Mouse (Mus musculus): ENCODE measurements around the gene Srsf7. TPM values are rescaled to one million over a fixed set of nuclear protein-coding genes. Genes with fewer than 3 reads are reported as not detected.
A peak's percentile ranks its signal among the peaks of the same experiment; 100 is the strongest.
"Not testable (repeated sequence)": the region's sequence is repeated elsewhere in the genome, so short reads cannot be mapped to it uniquely, and the experiment has no call there.

Gene Srsf7
- polyA plus RNA-seq, 1 experiment: 16.2 TPM

GRCm38 (mm10) chr17:80236805-80237204, 29.7 kb upstream of the Srsf7 start:
- Histone ChIP-seq H3K4me3 (ENCODE audit: low read depth, low read length) (no peak overlapping the region), H3K36me3 (ENCODE audit: control insufficient read depth, insufficient read depth, low read length) (peaks cover 22% of the 10 kb centered on the region), H3K4me1 (ENCODE audit: control insufficient read depth, insufficient read depth, insufficient read length, low read length) (peaks cover 8% of the 10 kb centered on the region; the same call in 1 of the 2 replicates), H3K27ac (ENCODE audit: insufficient read depth, low read depth, low read length) (no peak overlapping the region), H3K27me3 (ENCODE audit: control insufficient read depth, insufficient read depth, low read length) (no peaks in the 10 kb centered on the region)
- 93% methylated on average over 3 of the region's 3 CpGs for WGBS
- TF ChIP-seq CTCF (IDR thresholded peaks at IDR 0.05; ENCODE audit: extremely low read depth, insufficient read length, insufficient replicate concordance, low read depth, low read length) (no peak), POLR2A (IDR thresholded peaks at IDR 0.05; ENCODE audit: low read depth, low read length) (no peak)

DNA sequence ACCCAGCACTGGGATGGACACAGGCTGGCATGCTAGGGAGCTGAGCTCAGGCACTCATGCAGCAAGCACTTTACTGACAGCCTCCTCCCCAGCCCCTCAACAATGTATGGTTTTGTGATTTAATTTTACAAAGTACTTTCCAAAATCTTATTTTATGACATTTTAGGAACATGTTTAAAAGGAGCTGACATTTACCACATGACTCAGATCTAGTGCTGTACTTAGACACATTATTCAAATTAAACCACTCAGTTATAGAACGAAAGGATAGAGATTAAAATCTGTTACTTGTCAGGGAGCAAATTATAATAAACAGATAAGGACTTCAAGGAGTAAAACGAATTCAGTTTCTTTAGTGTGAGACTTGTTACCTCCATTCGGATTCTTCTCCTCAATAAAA, 28.4 kb upstream of the Srsf7 start:
- no peaks in the 10 kb centered on the region for H3K27me3 ChIP-seq (ENCODE audit: control insufficient read depth, insufficient read depth, low read length)
- no peak overlapping the region for H3K27ac ChIP-seq (ENCODE audit: insufficient read depth, low read depth, low read length)
- H3K4me3 ChIP-seq (ENCODE audit: low read depth, low read length): no peak overlapping the region
- WGBS: 79% methylated on average over 3 of the region's 3 CpGs
- TF ChIP-seq POLR2A (IDR thresholded peaks at IDR 0.05; ENCODE audit: low read depth, low read length): no peak
- TF ChIP-seq CTCF (IDR thresholded peaks at IDR 0.05; ENCODE audit: extremely low read depth, insufficient read length, insufficient replicate concordance, low read depth, low read length): no peak
- peaks cover 13% of the 10 kb centered on the region for H3K36me3 ChIP-seq (ENCODE audit: control insufficient read depth, insufficient read depth, low read length)
- peaks cover 16% of the 10 kb centered on the region for H3K4me1 ChIP-seq (ENCODE audit: control insufficient read depth, insufficient read depth, insufficient read length, low read length)

GRCm38 (mm10) chr17:80234376-80234775, 27.3 kb upstream of the Srsf7 start:
- no peak overlapping the region for H3K4me3 ChIP-seq (ENCODE audit: low read depth, low read length)
- WGBS: 57% methylated on average over 7 of the region's 7 CpGs

DNA sequence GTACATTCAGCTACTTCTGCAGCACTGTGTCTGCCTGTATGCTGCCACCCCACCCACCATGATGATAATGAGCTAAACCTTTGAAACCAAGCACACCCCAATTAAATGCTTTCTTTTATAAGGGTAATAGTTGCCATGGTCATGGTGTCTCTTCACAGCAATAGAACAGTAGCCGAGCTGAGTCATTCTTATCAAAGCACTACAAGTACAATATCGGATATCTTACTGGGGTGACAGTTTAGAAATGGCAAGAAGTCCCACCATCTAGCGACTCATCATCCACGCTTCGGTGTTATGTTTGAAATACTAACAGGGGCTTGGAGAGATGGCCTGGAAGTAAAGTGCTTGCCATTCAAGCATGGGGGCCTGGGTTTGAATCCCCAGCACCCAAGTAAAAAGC, 26.7 kb upstream of the Srsf7 start:
- WGBS: 65% methylated on average over 5 of the region's 5 CpGs
- H3K4me1 ChIP-seq (ENCODE audit: control insufficient read depth, insufficient read depth, insufficient read length, low read length): peaks cover 24% of the 10 kb centered on the region
- H3K4me3 ChIP-seq (ENCODE audit: low read depth, low read length): no peak overlapping the region
- peaks cover 7% of the 10 kb centered on the region for H3K36me3 ChIP-seq (ENCODE audit: control insufficient read depth, insufficient read depth, low read length)
- H3K27ac ChIP-seq (ENCODE audit: insufficient read depth, low read depth, low read length): peak overlapping the region; percentile 40; the same call in 1 of the 2 replicates
- no peaks in the 10 kb centered on the region for H3K27me3 ChIP-seq (ENCODE audit: control insufficient read depth, insufficient read depth, low read length)
- TF ChIP-seq POLR2A (IDR thresholded peaks at IDR 0.05; ENCODE audit: low read depth, low read length) (no peak), CTCF (IDR thresholded peaks at IDR 0.05; ENCODE audit: extremely low read depth, insufficient read length, insufficient replicate concordance, low read depth, low read length) (no peak)

More at GRCm38 (mm10) chr17:80234376-80234775, 27.3 kb upstream of the Srsf7 start:
- Histone ChIP-seq H3K4me1 (ENCODE audit: control insufficient read depth, insufficient read depth, insufficient read length, low read length) (peaks cover 22% of the 10 kb centered on the region), H3K27me3 (ENCODE audit: control insufficient read depth, insufficient read depth, low read length) (no peaks in the 10 kb centered on the region), H3K27ac (ENCODE audit: insufficient read depth, low read depth, low read length) (no peak overlapping the region), H3K36me3 (ENCODE audit: control insufficient read depth, insufficient read depth, low read length) (peaks cover 10% of the 10 kb centered on the region)
- TF ChIP-seq CTCF (IDR thresholded peaks at IDR 0.05; ENCODE audit: extremely low read depth, insufficient read length, insufficient replicate concordance, low read depth, low read length) (no peak), POLR2A (IDR thresholded peaks at IDR 0.05; ENCODE audit: low read depth, low read length) (no peak)

- peaks cover 2% of the 10 kb centered on the region for H3K36me3 ChIP-seq (ENCODE audit: control insufficient read depth, insufficient read depth, low read length)
- H3K27me3 ChIP-seq (ENCODE audit: control insufficient read depth, insufficient read depth, low read length): no peaks in the 10 kb centered on the region
- H3K27ac ChIP-seq (ENCODE audit: insufficient read depth, low read depth, low read length): no peak overlapping the region
- 36% methylated on average over 2 of the region's 2 CpGs for WGBS
- TF ChIP-seq CTCF (IDR thresholded peaks at IDR 0.05; ENCODE audit: extremely low read depth, insufficient read length, insufficient replicate concordance, low read depth, low read length) (no peak), POLR2A (IDR thresholded peaks at IDR 0.05; ENCODE audit: low read depth, low read length) (no peak)
- peaks cover 22% of the 10 kb centered on the region for H3K4me1 ChIP-seq (ENCODE audit: control insufficient read depth, insufficient read depth, insufficient read length, low read length)
- no peak overlapping the region for H3K4me3 ChIP-seq (ENCODE audit: low read depth, low read length)
Measured at GRCm38 (mm10) chr17:80229396-80229795, 22.3 kb upstream of the Srsf7 start.

DNA sequence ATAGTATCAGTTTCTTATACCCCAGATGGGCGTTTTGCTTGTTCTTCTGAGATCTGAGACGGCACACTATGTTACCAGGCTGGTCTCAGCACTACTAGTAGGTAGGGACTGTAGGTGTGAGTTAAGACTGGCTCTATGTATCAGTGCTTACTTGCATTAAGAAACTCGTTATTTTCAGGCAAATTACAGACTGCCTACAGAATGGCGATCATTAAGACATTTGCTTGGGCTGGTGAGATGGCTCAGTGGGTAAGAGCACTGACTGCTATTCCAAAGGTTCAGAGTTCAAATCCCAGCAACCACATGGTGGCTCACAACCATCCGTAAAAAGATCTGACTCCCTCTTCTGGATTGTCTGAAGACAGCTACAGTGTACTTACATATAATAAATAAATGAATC, 18.0 kb upstream of the Srsf7 start:
- not testable (repeated sequence) for H3K36me3 ChIP-seq (ENCODE audit: control insufficient read depth, insufficient read depth, low read length); H3K27ac ChIP-seq (ENCODE audit: insufficient read depth, low read depth, low read length); H3K27me3 ChIP-seq (ENCODE audit: control insufficient read depth, insufficient read depth, low read length); H3K4me1 ChIP-seq (ENCODE audit: control insufficient read depth, insufficient read depth, insufficient read length, low read length); H3K4me3 ChIP-seq (ENCODE audit: low read depth, low read length)
- 21% methylated on average over 5 of the region's 5 CpGs for WGBS

DNA sequence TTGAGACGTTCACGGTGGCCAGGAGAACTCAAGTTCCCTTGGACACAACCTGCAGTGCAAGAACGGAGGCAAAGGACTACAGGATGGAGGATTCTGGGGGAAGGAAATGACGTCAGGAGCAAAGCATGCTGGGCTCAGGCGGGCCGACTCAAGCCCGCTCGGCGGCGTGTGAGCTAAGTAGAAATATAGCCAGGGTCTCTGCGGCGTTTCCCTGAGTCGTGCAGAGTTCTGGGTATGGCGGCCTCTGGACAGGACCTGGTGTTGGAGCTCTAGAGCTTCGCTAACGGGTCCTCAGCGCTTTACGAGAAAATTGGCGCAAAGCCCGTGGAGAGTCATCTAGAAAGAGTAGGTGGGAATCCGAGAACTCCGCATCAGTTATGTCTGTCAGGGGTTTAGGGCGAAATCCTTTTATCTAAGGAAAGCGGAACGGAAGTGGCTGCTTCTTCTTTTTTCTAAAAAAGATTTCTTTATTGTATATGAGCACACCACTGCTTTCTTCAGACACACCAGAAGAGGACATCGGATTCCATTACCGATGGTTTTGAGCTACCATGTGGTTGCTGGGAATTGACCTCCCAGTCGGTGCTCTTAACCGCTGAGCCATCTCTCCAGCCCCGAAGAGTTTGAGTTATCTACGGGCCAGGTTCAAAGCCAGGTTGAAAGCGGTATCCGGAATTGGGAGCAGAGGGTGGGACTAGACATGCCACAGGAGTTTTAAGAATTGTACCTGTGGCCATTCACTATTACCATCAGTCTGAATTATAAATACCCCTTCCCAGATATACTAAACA, 17.4 kb upstream of the Srsf7 start, which contains the start of gene Gemin6:
Gemin6 (plus strand) TSS at position 116 of the 791 bp plus-strand sequence.
- H3K36me3 ChIP-seq (ENCODE audit: control insufficient read depth, insufficient read depth, low read length): peaks cover 2% of the 10 kb centered on the region
- peak within 1 kb of the TSS; percentile 94 for H3K4me3 ChIP-seq (ENCODE audit: low read depth, low read length)
- peaks cover 6% of the 10 kb centered on the region for H3K4me1 ChIP-seq (ENCODE audit: control insufficient read depth, insufficient read depth, insufficient read length, low read length)
- peak within 1 kb of the TSS; percentile 80 for H3K27ac ChIP-seq (ENCODE audit: insufficient read depth, low read depth, low read length)
- TF ChIP-seq POLR2A (IDR thresholded peaks at IDR 0.05; ENCODE audit: low read depth, low read length) (peak; percentile 56), CTCF (IDR thresholded peaks at IDR 0.05; ENCODE audit: extremely low read depth, insufficient read length, insufficient replicate concordance, low read depth, low read length) (no peak)
- H3K27me3 ChIP-seq (ENCODE audit: control insufficient read depth, insufficient read depth, low read length): no peaks in the 10 kb centered on the region
- WGBS: under 1% methylated on average over 33 of the region's 33 CpGs
